Mouse (Mus musculus) layer of hippocampus, postnatal 25 days (tissue): ENCODE data around the gene Stk39. TPM values are rescaled to one million over a fixed set of nuclear protein-coding genes. Genes with fewer than 3 reads are reported as not detected.

Experiments
- DNase-seq, 2 experiments: peaks; one replicate each; pipeline ENCODE4 v3.0.0; 2022; ENCODE audit warnings: mixed read lengths in 2 of 2, low spot score in 1 of 2; ENCODE audit errors: extremely low spot score in 1 of 2
- total RNA-seq, 2 experiments: library from RNA; stranded (reverse); gene quantifications; 2 replicates each; pipeline ENCODE4 v1.2.3; 2021

Stk39 gene
- total RNA-seq, 2 experiments from 2014 or later = 57.8 to 62.4 TPM

DNA sequence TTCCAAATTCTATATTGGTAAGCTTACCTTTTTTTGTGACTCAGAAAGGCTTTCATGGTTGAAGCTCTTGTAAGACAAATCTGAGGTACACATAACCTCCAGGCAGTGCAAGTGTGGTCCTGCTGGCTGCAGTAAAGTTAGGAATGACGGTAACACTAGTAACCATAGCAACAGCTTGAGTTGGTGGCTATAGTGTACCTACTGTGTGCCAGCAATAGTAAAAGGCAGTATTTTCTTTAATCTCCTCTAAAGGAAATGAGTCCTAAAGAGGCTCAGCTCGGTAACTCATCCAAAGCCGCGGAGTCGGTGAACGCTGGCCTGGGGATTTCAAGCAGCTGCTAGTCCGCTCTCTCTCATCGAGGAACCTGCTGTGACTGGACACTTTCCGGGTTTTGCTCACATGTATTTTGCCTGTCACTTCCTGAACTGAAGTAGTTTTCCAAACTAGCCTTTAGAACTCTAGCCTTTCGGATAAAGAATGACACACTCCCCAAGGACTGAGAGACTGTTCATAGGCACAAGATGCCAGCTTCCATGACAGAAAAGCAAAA lies 85.7 kb downstream of the Stk39 start:
- DNase-seq = no peak

GRCm38 (mm10) chr2:68385654-68386312 lies 86.3 kb downstream of the Stk39 start:
- no peak for DNase-seq

DNA sequence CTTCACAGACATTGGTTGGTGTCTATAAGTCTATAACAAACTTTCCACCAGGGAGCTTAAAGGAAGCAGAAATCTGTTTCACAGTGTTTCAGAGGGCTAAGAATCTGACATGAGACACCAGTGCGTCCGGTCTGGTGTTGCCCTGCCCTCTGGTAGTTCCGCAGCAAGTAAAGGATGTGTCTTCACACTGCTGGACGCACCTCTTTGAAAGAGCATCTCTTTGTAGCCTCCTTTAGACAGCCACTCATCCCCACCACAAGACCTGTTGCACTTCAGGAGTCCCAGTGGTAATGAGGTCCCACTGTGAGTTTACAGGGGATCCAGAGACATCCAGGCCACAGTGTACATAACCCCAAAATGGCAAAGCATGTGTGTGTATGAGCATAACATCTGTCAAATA lies 88.1 kb downstream of the Stk39 start:
- no peak for DNase-seq

DNA sequence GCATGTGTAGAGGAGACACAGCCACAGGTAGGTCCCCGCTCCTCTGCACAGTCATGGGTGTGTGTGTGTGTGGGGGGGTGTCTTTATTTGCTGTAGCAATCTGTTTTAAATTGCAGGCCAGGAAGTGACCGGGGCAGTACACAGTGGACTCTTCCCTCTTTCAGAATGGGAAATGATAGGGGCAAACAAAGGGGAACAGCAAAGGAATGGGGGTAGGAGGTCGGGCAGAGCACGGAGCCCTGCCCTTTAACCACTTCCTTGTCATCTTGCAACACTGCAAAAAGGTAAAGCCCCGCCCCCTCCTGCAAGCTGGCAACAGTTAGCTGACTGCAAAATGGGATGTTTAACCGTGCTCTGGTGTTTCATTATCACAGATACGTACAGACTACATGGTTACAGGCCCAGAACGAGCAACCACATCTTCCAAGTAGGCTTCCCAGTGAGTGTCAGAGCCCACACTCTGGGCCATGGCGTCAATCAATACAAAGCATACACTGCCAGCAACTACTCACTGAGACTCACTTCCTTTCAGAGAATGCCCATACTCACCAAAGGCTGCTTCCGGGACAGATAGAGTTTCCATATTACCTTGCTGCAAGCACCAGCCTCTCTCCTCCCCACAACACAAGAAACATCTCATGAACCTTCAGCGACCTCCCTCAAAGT lies 89.5 kb downstream of the Stk39 start:
- no peak for DNase-seq

DNA sequence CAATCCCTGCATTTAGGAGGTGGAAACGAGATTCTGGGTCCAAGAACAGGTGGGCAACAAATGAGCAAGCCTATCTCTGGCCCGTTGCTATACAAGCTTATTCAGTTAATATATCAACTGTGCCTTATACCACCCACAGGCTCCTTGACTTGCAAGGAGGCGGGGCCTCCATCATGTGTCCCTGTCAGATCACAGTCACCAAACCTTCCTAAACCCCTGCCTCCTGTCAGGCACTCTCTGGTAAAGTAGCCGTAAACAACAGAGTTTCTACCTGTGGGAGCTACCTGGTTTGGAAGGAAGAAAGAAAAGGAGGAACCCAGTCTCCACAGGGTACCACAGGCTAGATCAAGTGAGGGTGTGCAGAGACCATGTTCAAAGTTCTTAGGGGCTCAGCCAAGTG lies 90.2 kb downstream of the Stk39 start:
- DNase-seq = no peak

DNA sequence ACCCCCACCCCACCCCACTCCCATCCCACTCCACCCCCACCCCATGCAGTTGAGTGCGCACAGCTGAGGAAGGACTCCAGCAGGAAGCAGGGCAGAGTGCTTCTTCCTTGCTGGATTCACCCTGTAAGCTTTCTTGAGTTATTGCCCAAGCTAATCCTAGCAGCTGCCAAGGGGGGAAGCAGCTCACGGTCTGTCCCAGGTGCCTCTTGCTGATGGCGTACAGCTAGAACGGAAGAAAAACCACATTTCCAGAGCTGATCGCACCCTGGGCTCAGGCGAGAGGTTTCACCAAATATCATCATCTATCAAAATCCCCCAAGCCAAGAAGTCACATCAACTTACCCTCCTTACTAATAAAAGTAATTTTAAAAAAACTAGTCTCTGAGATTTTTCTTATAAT lies 90.9 kb downstream of the Stk39 start:
- DNase-seq = no peak

GRCm38 (mm10) chr2:68379631-68380030 lies 92.4 kb downstream of the Stk39 start:
- DNase-seq = no peak

DNA sequence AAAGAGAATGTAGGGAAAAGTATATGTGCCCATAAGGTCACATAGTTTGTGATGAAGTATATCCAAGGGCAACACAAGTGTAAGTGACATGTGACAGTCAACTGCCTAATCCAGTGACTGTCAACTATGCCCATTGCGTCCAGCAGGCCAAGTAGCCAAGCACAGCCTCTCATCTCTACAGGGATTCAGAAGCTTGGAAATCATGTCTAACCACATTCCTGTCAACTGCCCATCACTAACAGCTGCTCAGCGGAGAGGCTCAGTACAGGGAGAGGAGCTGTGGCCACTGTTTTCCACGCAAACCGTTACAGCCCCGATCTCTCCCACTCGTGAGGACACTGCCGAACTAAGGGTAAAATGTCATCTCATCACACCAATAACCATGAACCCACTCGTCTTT lies 93.7 kb downstream of the Stk39 start:
- DNase-seq = no peak

DNA sequence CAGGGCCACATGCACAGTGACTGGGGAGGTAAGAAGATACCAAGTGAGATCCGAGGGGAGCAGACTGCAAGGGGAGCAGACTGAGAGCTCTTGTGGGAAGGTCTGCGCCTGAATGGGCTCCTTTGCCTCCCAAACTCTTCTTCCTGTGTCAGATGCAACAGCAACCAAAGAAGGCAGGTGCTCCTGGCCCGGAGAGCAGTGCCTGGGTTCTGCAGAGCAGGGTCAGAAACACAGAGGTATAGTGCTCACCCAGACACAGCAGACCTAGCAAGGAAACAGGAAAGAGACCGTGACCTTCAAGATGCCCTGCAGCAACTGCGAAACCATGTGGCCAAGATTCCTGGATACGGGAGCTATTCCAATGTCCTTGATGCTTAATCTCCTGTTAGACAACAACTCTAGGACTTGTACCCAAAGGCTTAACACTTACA lies 94.8 kb downstream of the Stk39 start:
- DNase-seq = no peak

- DNase-seq = no peak
These were observed 95.4 kb downstream of the Stk39 start for GRCm38 (mm10) chr2:68376660-68377059.

DNA sequence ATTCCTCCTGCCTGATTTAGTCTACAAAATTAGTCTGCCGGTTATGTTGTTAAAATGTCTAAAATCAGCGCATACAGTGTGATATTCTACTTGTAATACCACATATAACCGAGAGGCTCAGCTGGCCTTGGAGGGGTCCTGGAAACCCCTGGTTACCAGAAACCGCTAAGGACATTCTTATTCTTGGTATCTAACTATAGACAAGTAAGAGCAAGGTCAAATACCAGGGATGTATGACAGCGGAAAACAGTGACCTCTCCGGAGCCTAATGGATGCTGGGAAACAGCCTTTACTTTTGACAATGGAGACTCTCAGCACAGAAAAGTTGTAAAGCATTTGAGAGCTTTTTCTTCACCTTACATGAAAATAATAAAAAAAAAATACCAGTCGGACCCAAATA lies 97.9 kb downstream of the Stk39 start:
- no peak for DNase-seq

DNA sequence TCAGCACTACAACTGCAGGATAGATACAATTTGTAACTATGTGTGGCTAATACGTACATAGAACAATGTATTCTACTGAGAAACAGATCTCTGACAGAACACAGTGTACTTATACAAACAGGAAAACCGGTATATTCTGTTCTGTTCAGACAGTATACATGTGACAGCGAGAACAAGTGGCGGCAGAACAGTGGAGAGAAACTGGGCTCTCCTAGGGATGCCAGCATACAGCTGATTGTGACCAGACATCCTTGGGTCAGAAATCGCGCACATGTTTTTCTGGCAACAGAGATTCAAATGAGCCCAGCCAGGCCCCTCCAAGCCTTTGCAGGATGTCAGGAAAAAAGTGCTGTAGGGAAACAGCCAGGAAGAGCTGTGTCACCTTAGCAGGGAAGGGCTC lies 100.2 kb downstream of the Stk39 start:
- DNase-seq = no peak

DNA sequence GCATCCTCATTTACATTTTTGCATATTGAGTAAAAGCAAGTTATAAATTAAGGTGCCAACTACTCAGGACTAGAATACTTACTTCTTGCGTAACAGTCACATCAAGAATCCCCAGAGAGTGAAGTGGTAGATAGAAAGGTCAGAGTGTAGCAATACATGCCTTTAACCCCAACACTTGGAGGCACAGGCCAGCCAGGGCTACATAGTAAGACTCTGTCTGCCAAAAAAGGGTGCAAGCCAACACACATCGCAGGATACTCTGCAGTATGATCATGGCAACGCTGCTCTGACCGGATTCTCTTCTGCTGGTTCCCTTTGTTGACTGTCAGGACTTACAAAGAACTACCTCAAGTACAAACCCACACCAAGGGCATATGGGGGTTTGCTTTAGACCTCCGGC lies 101.7 kb downstream of the Stk39 start:
- no peak for DNase-seq

DNA sequence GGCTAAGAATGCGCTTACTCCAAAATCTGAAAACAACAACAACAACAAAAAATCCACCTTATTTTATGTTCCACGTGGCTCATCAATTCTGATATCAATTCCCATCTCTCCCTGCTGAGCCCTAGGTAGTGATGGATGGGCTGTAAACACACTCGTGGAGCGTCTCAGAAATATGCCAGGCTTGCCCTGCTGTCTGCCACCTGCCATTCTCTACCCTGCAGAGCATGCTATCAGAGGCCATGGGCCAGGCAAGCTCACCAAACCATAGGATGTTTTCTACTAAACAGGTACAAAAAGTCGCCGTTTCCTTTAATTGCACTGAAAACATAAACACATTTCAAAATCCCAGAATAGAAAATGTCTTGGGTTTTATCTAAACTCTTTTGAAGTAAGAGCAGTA lies 103.0 kb downstream of the Stk39 start:
- DNase-seq = no peak

GRCm38 (mm10) chr2:68367944-68368343 lies 104.1 kb downstream of the Stk39 start:
- no peak for DNase-seq

DNA sequence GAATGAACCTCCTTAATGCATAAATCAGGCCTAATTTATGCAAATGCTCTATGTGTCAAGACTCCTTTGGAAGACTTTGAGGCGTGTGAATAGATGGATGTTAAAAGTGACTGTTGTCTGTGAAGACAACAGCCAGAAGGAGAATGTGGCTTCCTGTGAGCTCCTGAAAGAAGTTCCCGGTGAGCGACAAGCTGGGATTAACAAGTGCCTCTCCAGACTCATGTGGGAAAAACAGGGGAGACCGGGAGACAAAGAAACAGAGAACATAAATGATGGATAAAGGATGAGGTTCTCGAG lies 105.2 kb downstream of the Stk39 start:
- DNase-seq = no peak

- DNase-seq = no peak
These were observed 105.8 kb downstream of the Stk39 start for GRCm38 (mm10) chr2:68366091-68366896.

- DNase-seq = no peak
These were observed 106.6 kb downstream of the Stk39 start for GRCm38 (mm10) chr2:68365504-68365903.

DNA sequence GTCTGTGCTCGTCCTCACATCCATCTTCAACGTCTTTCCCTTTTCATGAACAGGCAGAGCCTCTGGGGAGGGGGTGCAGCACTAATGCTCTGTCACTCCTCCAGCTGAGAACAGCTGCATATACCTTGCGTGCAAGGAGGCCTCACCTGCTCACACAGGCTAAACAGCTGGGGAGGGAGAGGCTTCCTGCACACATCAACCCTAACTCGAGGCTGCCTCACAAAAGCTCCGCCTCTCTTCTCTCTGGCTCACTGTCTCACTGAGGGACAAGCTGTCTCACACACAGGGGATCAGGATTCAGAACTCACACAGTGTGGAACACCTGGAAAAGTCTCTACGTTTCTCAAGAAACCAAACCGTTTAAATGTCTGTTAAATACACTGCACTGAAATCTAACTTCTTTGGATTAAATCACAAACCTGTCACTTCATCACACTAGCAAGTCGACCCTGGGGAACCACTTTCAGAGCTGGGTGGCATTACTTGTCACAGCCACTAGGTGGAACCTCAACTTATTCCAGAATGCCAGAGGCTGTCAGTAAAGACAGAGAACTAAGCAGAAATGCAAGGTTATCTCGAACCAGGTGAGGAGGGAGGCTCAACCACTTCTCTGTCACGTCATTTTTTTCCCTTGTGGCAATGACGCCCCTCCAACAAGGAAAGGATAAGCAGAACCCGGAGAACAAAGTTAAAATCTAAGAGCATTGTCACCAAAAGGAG lies 107.7 kb downstream of the Stk39 start:
- no peak for DNase-seq

DNA sequence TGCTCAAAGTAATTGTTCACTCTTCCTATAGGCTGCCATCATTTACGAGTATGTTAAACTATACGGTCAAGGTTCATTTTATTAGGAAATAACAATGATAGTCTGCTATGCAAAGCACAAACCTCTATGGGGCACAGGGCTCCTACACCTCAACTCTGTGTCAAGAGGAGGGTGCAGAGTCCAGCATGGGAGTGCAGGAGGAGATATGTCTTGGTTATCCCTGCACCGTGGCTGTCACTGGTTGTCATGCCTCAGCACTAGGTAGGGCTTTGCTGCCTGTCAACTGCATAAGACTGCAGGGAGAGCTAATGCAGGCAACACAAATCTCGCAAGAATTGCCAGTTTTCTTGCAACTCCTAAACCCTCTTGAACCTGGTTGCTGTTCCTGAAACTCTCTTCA lies 108.9 kb downstream of the Stk39 start:
- DNase-seq = no peak

DNA sequence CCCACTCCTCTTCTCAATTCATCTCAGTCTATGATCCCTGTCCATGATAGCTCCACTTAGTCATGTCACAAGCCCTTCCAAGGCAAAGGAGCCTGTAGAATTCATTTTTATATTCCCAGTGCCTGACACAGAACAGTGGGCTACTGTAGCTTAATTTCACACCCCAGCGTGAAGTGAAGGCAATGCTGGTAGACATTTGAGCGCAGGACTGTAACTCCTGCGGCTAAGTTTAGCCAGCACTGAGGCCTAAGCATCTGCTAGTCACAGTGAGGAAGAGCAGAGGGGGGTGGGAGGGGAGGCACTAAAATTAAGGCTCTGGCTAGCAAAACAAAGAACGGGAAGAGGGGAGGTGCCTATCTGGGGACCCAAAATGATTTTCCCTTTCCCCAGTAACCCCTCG lies 110.4 kb downstream of the Stk39 start:
- no peak for DNase-seq
